Mouse (Mus musculus): ENCODE measurements at regions not wholly inside any gene's neighbourhood (a gene's known extent, or its start where the extent isn't known, plus 50 kb on each side); places are given as distances from the start of the nearest gene placed in this dataset.

DNA sequence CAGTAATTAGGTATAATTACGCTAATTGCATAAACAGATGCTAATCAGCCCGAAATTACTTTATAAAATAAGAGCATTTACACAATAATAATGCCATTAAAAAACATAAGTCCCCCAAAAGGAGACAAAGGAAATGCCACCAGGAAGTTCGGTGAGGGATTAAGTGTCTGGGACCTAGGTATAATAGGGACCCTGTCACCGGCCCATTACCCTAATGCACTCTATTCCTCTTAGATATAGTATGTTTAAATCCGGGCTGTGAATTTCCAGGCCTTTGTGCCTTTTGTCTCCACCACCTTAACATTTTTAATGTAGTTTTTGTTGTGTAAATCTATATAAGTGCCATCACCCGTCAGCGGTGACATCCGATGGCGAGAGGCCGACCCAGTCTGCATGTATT is 109.0 kb upstream of the Zfhx3 start:
- DNase-seq (ENCODE audit: low spot score) (no peak), ATAC-seq (ENCODE audit: low FRiP score, low TSS enrichment) (no peak)
- TF ChIP-seq EP300 (optimal IDR thresholded peaks at IDR 0.05) (no peak), CTCF (IDR thresholded peaks at IDR 0.05; ENCODE audit: low read depth) (no peak)
- no peak overlapping the region for H3K9ac ChIP-seq (ENCODE audit: low read length)
- no peaks in the 10 kb centered on the region for H3K4me1 ChIP-seq (replicated peaks; ENCODE audit: control insufficient read depth, insufficient read depth)
- H3K4me2 ChIP-seq (replicated peaks; ENCODE audit: low read depth) = no peak overlapping the region
- no peaks in the 10 kb centered on the region for H3K36me3 ChIP-seq (ENCODE audit: control insufficient read depth, insufficient read depth, low read length)
- no peaks in the 10 kb centered on the region for H3K27me3 ChIP-seq (ENCODE audit: control insufficient read depth, insufficient read depth, low read length)
- H3K4me3 ChIP-seq (ENCODE audit: low read depth, low read length) = no peak overlapping the region
- H3K9me3 ChIP-seq (ENCODE audit: control insufficient read depth, low read length) = no peaks in the 10 kb centered on the region
- 86% methylated on average over 10 of the region's 10 CpGs for WGBS
- no peak overlapping the region for H3K27ac ChIP-seq (replicated peaks)

DNA sequence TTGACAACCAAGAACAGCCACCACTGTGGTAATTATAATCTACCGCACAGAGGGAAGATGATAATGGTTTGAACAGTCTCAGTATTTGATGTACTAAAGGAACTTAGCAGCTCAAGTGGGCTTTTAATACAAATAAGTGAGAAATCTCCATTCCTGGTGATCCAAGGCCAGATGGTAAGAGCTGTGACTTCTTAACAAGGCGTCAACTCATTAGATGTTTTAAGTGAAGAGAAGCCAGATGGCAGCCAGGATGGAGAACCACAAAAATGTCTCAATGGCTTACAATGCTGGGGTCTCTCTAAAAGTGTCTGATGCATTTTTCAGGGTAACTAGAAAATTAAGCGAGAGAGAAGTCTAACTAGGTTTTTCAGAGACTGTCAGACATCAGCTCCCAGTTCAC is 96.3 kb upstream of the Zfhx3 start:
- Histone ChIP-seq H3K4me3 (ENCODE audit: low read depth, low read length) (no peak overlapping the region), H3K9ac (ENCODE audit: low read length) (no peak overlapping the region), H3K27me3 (ENCODE audit: control insufficient read depth, insufficient read depth, low read length) (no peaks in the 10 kb centered on the region), H3K36me3 (ENCODE audit: control insufficient read depth, insufficient read depth, low read length) (no peaks in the 10 kb centered on the region), H3K4me2 (replicated peaks; ENCODE audit: low read depth) (no peak overlapping the region), H3K4me1 (replicated peaks; ENCODE audit: control insufficient read depth, insufficient read depth) (no peaks in the 10 kb centered on the region), H3K9me3 (ENCODE audit: control insufficient read depth, low read length) (no peaks in the 10 kb centered on the region), H3K27ac (replicated peaks) (no peak overlapping the region)
- no peak for TF ChIP-seq EP300 (optimal IDR thresholded peaks at IDR 0.05)
- TF ChIP-seq CTCF (IDR thresholded peaks at IDR 0.05; ENCODE audit: low read depth) = no peak
- no peak for DNase-seq (ENCODE audit: low spot score)
- WGBS = 77% methylated on average over 3 of the region's 3 CpGs
- no peak for ATAC-seq (ENCODE audit: low FRiP score, low TSS enrichment)

DNA sequence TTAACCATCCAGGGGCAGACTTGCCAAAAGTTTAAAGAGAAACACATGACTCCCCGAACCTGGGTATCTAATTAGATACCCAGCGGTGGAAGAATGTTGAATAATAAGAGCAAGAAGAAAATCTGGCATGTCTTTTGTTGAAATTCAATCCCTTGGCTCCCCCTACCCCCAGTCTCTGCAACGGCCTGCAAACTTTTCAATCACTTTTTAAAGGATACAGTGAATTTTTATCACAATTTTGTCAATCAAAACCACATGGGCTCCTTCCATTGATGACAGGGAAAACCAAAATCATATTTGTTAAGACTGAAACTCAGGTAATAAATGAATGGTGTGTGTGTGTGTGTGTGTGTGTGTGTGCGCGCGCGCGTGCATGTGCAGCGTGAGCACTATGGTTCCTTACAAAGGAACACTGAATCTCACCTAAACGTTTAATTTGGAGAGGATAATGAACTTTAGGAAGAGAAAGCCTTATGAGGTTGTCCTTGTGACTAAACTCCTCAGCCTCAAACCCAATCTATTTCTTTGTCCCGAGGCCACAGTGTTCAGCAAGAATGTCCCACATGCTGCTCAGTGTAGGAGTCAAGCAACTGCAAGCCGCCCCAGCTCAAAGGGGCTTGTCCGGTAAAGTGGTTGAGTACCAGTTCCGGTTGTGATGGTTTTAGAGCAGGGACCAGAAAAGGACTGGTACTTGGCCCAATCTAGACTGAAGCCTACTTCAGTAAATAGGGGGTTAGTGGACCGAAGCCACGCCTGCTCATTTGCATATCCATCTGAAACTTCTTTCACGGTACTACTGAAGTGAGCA is 91.0 kb upstream of the Zfhx3 start:
- 82% methylated on average over 17 of the region's 17 CpGs for WGBS
- Histone ChIP-seq H3K9me3 (ENCODE audit: control insufficient read depth, low read length) (no peaks in the 10 kb centered on the region), H3K9ac (ENCODE audit: low read length) (no peak overlapping the region), H3K27ac (replicated peaks) (no peak overlapping the region), H3K4me2 (replicated peaks; ENCODE audit: low read depth) (no peak overlapping the region), H3K4me1 (replicated peaks; ENCODE audit: control insufficient read depth, insufficient read depth) (no peaks in the 10 kb centered on the region), H3K4me3 (ENCODE audit: low read depth, low read length) (no peak overlapping the region), H3K36me3 (ENCODE audit: control insufficient read depth, insufficient read depth, low read length) (no peaks in the 10 kb centered on the region), H3K27me3 (ENCODE audit: control insufficient read depth, insufficient read depth, low read length) (no peaks in the 10 kb centered on the region)
- DNase-seq (ENCODE audit: low spot score) = no peak
- ATAC-seq (ENCODE audit: low FRiP score, low TSS enrichment) = no peak
- TF ChIP-seq CTCF (IDR thresholded peaks at IDR 0.05; ENCODE audit: low read depth) (no peak), EP300 (optimal IDR thresholded peaks at IDR 0.05) (no peak)

DNA sequence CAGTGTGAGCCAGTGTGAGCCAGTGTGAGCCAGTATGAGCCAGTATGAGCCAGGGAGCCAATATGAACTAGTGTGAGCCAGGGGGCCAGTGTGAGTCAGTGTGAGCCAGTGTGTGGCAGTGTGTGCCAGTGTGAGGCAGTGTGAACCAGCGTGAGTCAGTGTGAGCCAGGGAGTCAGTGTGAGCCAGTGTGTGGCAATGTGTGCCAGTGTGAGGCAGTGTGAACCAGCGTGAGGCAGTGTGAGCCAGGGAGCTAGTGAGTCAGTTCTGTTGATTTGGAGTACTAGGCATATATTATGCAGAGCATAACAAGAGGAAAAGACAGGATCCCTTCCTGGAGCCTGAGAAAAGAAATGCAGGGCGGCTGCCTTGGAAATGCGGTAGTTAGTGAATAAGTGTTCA is 82.7 kb upstream of the Zfhx3 start:
- Histone ChIP-seq H3K4me3 (ENCODE audit: low read depth, low read length) (no peak overlapping the region), H3K4me2 (replicated peaks; ENCODE audit: low read depth) (no peak overlapping the region), H3K4me1 (replicated peaks; ENCODE audit: control insufficient read depth, insufficient read depth) (no peaks in the 10 kb centered on the region), H3K9ac (ENCODE audit: low read length) (no peak overlapping the region), H3K27ac (replicated peaks) (no peak overlapping the region), H3K9me3 (ENCODE audit: control insufficient read depth, low read length) (no peaks in the 10 kb centered on the region), H3K36me3 (ENCODE audit: control insufficient read depth, insufficient read depth, low read length) (no peaks in the 10 kb centered on the region), H3K27me3 (ENCODE audit: control insufficient read depth, insufficient read depth, low read length) (no peaks in the 10 kb centered on the region)
- 80% methylated on average over 4 of the region's 4 CpGs for WGBS
- TF ChIP-seq EP300 (optimal IDR thresholded peaks at IDR 0.05) = no peak
- TF ChIP-seq CTCF (IDR thresholded peaks at IDR 0.05; ENCODE audit: low read depth) = no peak
- ATAC-seq (ENCODE audit: low FRiP score, low TSS enrichment) (no peak), DNase-seq (ENCODE audit: low spot score) (no peak)

DNA sequence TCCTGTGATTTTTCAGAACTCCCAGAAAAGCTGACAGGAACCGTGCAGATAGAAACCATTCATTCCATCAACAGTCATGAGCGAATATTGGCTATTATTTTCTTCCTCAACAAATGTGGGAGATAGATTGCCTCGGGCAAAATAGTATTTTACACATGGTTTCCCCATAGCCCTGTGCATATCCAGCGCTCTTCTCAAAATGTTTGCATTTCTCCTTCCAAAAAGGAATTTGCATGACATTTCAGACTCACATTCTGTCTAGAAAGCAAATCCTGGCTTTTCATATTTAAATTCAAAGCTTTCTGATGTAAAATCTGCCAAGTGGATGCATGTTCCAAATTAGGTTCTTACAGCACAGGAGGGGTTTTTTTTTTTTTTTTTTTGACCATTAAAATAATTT is 82.2 kb upstream of the Zfhx3 start:
- no peaks in the 10 kb centered on the region for H3K4me1 ChIP-seq (replicated peaks; ENCODE audit: control insufficient read depth, insufficient read depth)
- no peak for ATAC-seq (ENCODE audit: low FRiP score, low TSS enrichment)
- TF ChIP-seq CTCF (IDR thresholded peaks at IDR 0.05; ENCODE audit: low read depth) (no peak), EP300 (optimal IDR thresholded peaks at IDR 0.05) (no peak)
- H3K27ac ChIP-seq (replicated peaks) = no peak overlapping the region
- H3K27me3 ChIP-seq (ENCODE audit: control insufficient read depth, insufficient read depth, low read length) = no peaks in the 10 kb centered on the region
- H3K4me3 ChIP-seq (ENCODE audit: low read depth, low read length) = no peak overlapping the region
- 69% methylated on average over 4 of the region's 4 CpGs for WGBS
- H3K9ac ChIP-seq (ENCODE audit: low read length) = no peak overlapping the region
- H3K9me3 ChIP-seq (ENCODE audit: control insufficient read depth, low read length) = no peaks in the 10 kb centered on the region
- H3K36me3 ChIP-seq (ENCODE audit: control insufficient read depth, insufficient read depth, low read length) = no peaks in the 10 kb centered on the region
- no peak for DNase-seq (ENCODE audit: low spot score)
- H3K4me2 ChIP-seq (replicated peaks; ENCODE audit: low read depth) = no peak overlapping the region

DNA sequence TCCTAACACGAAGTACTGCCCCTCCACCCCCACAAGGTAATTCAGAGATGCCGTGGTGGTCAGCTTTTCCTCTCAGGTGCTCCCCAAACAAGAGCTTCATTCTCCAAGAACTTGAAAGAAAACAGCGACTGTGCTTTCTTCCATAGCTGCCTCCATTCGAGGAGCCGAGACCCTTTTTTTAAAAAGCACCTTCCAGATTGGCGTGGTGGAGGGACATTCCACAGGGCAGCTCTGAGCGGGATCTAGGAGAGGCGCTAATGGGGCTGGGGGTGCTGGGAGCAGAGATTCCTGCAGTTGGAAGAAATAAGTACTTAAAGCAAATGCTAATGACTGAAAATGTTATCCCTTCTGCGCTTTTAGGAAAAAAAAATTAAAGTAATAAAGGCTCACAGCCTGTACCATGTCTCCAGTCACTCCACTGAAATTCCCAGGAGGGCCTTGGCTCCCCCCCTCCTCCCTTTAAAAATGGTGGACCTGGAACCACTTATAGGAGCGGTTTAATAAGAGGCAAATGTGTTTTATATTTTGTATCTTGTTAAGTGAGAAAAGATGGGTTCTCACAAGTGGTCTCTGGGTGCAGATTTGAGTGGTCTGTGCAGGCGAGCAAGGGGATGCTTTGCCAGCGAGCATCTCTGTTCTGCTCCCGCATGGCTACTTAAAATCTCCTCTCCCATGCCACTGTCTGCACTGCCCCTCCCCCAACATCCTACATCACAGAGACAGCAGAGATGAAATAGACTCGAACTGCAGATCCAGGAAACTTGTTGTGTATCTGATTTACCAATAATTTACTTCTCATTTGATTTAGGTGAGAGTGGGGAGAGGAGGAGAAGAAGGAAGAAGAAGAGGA is 77.4 kb upstream of the Zfhx3 start:
- H3K27me3 ChIP-seq (ENCODE audit: control insufficient read depth, insufficient read depth, low read length) = no peaks in the 10 kb centered on the region
- no peaks in the 10 kb centered on the region for H3K4me1 ChIP-seq (replicated peaks; ENCODE audit: control insufficient read depth, insufficient read depth)
- H3K9me3 ChIP-seq (ENCODE audit: control insufficient read depth, low read length) = no peaks in the 10 kb centered on the region
- TF ChIP-seq EP300 (optimal IDR thresholded peaks at IDR 0.05) (no peak), CTCF (IDR thresholded peaks at IDR 0.05; ENCODE audit: low read depth) (no peak)
- no peak overlapping the region for H3K9ac ChIP-seq (ENCODE audit: low read length)
- DNase-seq (ENCODE audit: low spot score) (no peak), ATAC-seq (ENCODE audit: low FRiP score, low TSS enrichment) (no peak)
- no peak overlapping the region for H3K4me3 ChIP-seq (ENCODE audit: low read depth, low read length)
- WGBS = 60% methylated on average over 14 of the region's 14 CpGs
- no peak overlapping the region for H3K4me2 ChIP-seq (replicated peaks; ENCODE audit: low read depth)
- no peaks in the 10 kb centered on the region for H3K36me3 ChIP-seq (ENCODE audit: control insufficient read depth, insufficient read depth, low read length)
- no peak overlapping the region for H3K27ac ChIP-seq (replicated peaks)
